ENCODE assay signal across 11 mouse cellular contexts in the genomic region with DNA sequence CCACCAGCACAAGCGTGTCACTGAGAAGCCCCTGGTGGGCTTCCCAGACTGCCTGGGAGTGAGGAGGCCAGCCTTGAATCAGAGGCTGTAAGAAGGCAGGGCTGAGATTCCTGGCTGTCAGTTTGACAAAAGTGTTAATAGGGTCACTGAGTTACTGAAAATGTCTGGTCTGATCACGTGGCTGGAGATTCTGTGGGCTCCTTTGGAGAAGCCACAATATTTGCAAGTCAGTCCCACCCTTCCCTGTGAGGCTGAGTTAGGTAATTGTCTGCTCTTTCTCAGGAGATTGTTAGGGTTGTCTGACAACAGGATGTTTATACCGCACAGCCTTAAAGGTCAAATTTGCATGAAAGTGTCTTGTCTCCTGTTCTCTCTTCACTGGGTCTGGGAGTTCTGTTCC. TPM values are rescaled to one million over a fixed set of nuclear protein-coding genes. Genes with fewer than 3 reads are reported as not detected.
DNase-seq lines count a peak whose midpoint lies in the region; ATAC-seq and TF ChIP-seq lines count a peak whose summit lies in the region.
"Had no signal": no experiment of that assay in that cellular context is flagged by ENCODE, and none has a peak within 500 bp of the region (broad histone marks: within the 10 kb centered on the region; RNA-seq: fewer than 3 reads in every experiment).

No protein-coding gene starts in this region.

- TF ChIP-seq POLR2A in small intestine, adult 2 months (IDR thresholded peaks at IDR 0.05; ENCODE audit: low read depth, low read length): no peak

- H3K27ac ChIP-seq in heart, embryonic 10.5 days: peak overlapping the region; percentile 74
- peak overlapping the region; percentile 60 for H3K27ac ChIP-seq in small intestine, adult 2 months (ENCODE audit: insufficient read depth, low read depth, low read length)
- no peak overlapping the region for H3K27ac ChIP-seq in neural tube, embryonic 15.5 days (replicated peaks)
- H3K27ac ChIP-seq: hindbrain, embryonic 14.5 days had no signal

- no peak for DNase-seq in heart, embryonic 10.5 days (ENCODE audit: low spot score)
- DNase-seq in heart, adult 11 months: no peak
- peak; percentile 38 for DNase-seq in lung, postnatal 25 days (ENCODE audit: low spot score)
- DNase-seq in lung, adult 18-20 months: no peak
- DNase-seq in T-cell, adult 2 months (ENCODE audit: low spot score): peak; percentile 70
- DNase-seq: forebrain, postnatal 0 days; layer of hippocampus, adult 9-11 months had no signal

- no peaks in the 10 kb centered on the region for H3K36me3 ChIP-seq in heart, embryonic 10.5 days
- no peaks in the 10 kb centered on the region for H3K36me3 ChIP-seq in small intestine, adult 2 months (ENCODE audit: control insufficient read depth, insufficient read depth, low read length)
- H3K36me3 ChIP-seq in neural tube, embryonic 15.5 days: no peaks in the 10 kb centered on the region

- peaks cover 89% of the 10 kb centered on the region for H3K4me1 ChIP-seq in heart, embryonic 10.5 days
- peaks cover 33% of the 10 kb centered on the region for H3K4me1 ChIP-seq in small intestine, adult 2 months (ENCODE audit: control insufficient read depth, insufficient read depth, insufficient read length, low read length)
- peaks cover 48% of the 10 kb centered on the region for H3K4me1 ChIP-seq in neural tube, embryonic 15.5 days

- H3K9me3 ChIP-seq in heart, embryonic 10.5 days: no peaks in the 10 kb centered on the region
- H3K9me3 ChIP-seq in neural tube, embryonic 15.5 days (replicated peaks): no peaks in the 10 kb centered on the region

- WGBS in heart, embryonic 10.5 days: 32% methylated on average over 3 of the region's 3 CpGs
- WGBS in small intestine, adult 2 months: 70% methylated on average over 3 of the region's 3 CpGs
- WGBS in neural tube, embryonic 15.5 days: 30% methylated on average over 3 of the region's 3 CpGs

- no peak for ATAC-seq in erythroid progenitor cell, adult 5-6 weeks (replicated peaks; ENCODE audit: low FRiP score, poor library complexity, severe bottlenecking)
- ATAC-seq in neural tube, embryonic 15.5 days (ENCODE audit: low FRiP score): no peak
- ATAC-seq: forebrain, postnatal 0 days had no signal

- no peak overlapping the region for H3K4me2 ChIP-seq in neural tube, embryonic 15.5 days
- H3K4me2 ChIP-seq: hindbrain, embryonic 14.5 days had no signal

- H3K4me3 ChIP-seq in heart, embryonic 10.5 days: no peak overlapping the region
- no peak overlapping the region for H3K4me3 ChIP-seq in small intestine, adult 2 months (ENCODE audit: low read depth, low read length)
- H3K4me3 ChIP-seq in neural tube, embryonic 15.5 days (replicated peaks): no peak overlapping the region

- H3K9ac ChIP-seq in neural tube, embryonic 15.5 days (replicated peaks): no peak overlapping the region
- H3K9ac ChIP-seq: forebrain, postnatal 0 days; hindbrain, embryonic 14.5 days had no signal

- no peak for TF ChIP-seq CTCF in small intestine, adult 2 months (IDR thresholded peaks at IDR 0.05; ENCODE audit: extremely low read depth, insufficient read length, insufficient replicate concordance, low read depth, low read length)

- no peaks in the 10 kb centered on the region for H3K27me3 ChIP-seq in heart, embryonic 10.5 days (ENCODE audit: insufficient read depth, poor library complexity, severe bottlenecking)
- H3K27me3 ChIP-seq in small intestine, adult 2 months (ENCODE audit: control insufficient read depth, insufficient read depth, low read length): no peaks in the 10 kb centered on the region
- H3K27me3 ChIP-seq in neural tube, embryonic 15.5 days (replicated peaks): no peaks in the 10 kb centered on the region

RNA-seq across cellular contexts. Expression of gene Ppp2r5c, which starts 57.9 kb away (rescaled TPM):
- polyA plus RNA-seq in heart, embryonic 10.5 days (2016; fragmentation: Nextera tagmentation; extraction: Ambion mirVana): 136 and 146 TPM in 2 replicates
- polyA plus RNA-seq in small intestine, adult 2 months (2012; rRNA removed): 12.3 and 19.3 TPM in 2 replicates
- total RNA-seq in erythroid progenitor cell, adult 5-6 weeks (2015; ENCODE audit: low replicate concordance): 65.2 and 80.1 TPM in 2 replicates
- total RNA-seq in erythroid progenitor cell, adult 5-6 weeks (2017; ENCODE audit: low replicate concordance): 113 and 118 TPM in 2 replicates
- 149 and 152 TPM in 2 replicates for polyA plus RNA-seq in neural tube, embryonic 15.5 days (2015; fragmentation: Nextera tagmentation; extraction: Ambion mirVana)

Comparison
In these comparisons a context has a peak if more than half of its experiments do, and no peak if none do; other contexts are left out.
1. DNase-seq: peak in lung, postnatal 25 days (single experiment) and T-cell, adult 2 months (single experiment); none in heart, embryonic 10.5 days (single experiment), heart, adult 11 months (single experiment) and lung, adult 18-20 months (0 of 2).